Mouse (Mus musculus): ENCODE data around the gene Mpped2. TPM values are rescaled to one million over a fixed set of nuclear protein-coding genes. Genes with fewer than 3 reads are reported as not detected.

Gene Mpped2
- polyA plus RNA-seq, 1 experiment from 2014 or later, result 20.2 TPM

- ATAC-seq, result no peak
- H3K9ac ChIP-seq (ENCODE audit: low read depth, low read length), result 0 out of 2 replicates have a peak overlapping the region, but pooled peaks have one; percentile 22
- H3K27ac ChIP-seq (ENCODE audit: low read length), result no peak overlapping the region
- H3K4me3 ChIP-seq (ENCODE audit: low read length), result no peak overlapping the region
- H3K9me3 ChIP-seq (ENCODE audit: control insufficient read depth, low read length), result no peaks in the 10 kb centered on the region
- H3K27me3 ChIP-seq (replicated peaks; ENCODE audit: control insufficient read depth, insufficient read depth, low read length), result no peaks in the 10 kb centered on the region
- no peak overlapping the region for H3K4me2 ChIP-seq (ENCODE audit: low read depth, low read length)
- H3K4me1 ChIP-seq (ENCODE audit: control insufficient read depth, insufficient read depth, low read length), result peaks cover 36% of the 10 kb centered on the region
- no peaks in the 10 kb centered on the region for H3K36me3 ChIP-seq (ENCODE audit: control insufficient read depth, insufficient read depth, low read length)
- 32% methylated on average over 4 of the region's 4 CpGs for WGBS
These were observed 161.1 kb downstream of the Mpped2 start for GRCm38 (mm10) chr2:106854213-106854612.

GRCm38 (mm10) chr2:106854758-106855157 is 161.7 kb downstream of the Mpped2 start:
- Histone ChIP-seq H3K4me3 (ENCODE audit: low read length) (no peak overlapping the region), H3K36me3 (ENCODE audit: control insufficient read depth, insufficient read depth, low read length) (no peaks in the 10 kb centered on the region), H3K9ac (ENCODE audit: low read depth, low read length) (no peak overlapping the region; the same call in 1 of the 2 replicates), H3K4me2 (ENCODE audit: low read depth, low read length) (peak overlapping the region; percentile 30; the same call in 1 of the 2 replicates), H3K4me1 (ENCODE audit: control insufficient read depth, insufficient read depth, low read length) (peaks cover 36% of the 10 kb centered on the region), H3K9me3 (ENCODE audit: control insufficient read depth, low read length) (no peaks in the 10 kb centered on the region), H3K27me3 (replicated peaks; ENCODE audit: control insufficient read depth, insufficient read depth, low read length) (no peaks in the 10 kb centered on the region), H3K27ac (ENCODE audit: low read length) (0 out of 2 replicates have a peak overlapping the region, but pooled peaks have one; percentile 21)
- no peak for ATAC-seq
- 31% methylated on average over 8 of the region's 8 CpGs for WGBS

GRCm38 (mm10) chr2:106855184-106855583 is 162.1 kb downstream of the Mpped2 start:
- 35% methylated on average over 13 of the region's 13 CpGs for WGBS
- H3K27me3 ChIP-seq (replicated peaks; ENCODE audit: control insufficient read depth, insufficient read depth, low read length), result no peaks in the 10 kb centered on the region
- peak overlapping the region; percentile 30 for H3K4me2 ChIP-seq (ENCODE audit: low read depth, low read length)
- peak; percentile 39; the same call in 1 of the 2 replicates for ATAC-seq
- H3K4me1 ChIP-seq (ENCODE audit: control insufficient read depth, insufficient read depth, low read length), result peaks cover 36% of the 10 kb centered on the region
- no peaks in the 10 kb centered on the region for H3K36me3 ChIP-seq (ENCODE audit: control insufficient read depth, insufficient read depth, low read length)
- H3K4me3 ChIP-seq (ENCODE audit: low read length), result no peak overlapping the region
- 0 out of 2 replicates have a peak overlapping the region, but pooled peaks have one; percentile 21 for H3K27ac ChIP-seq (ENCODE audit: low read length)
- H3K9ac ChIP-seq (ENCODE audit: low read depth, low read length), result no peak overlapping the region
- no peaks in the 10 kb centered on the region for H3K9me3 ChIP-seq (ENCODE audit: control insufficient read depth, low read length)

GRCm38 (mm10) chr2:106855623-106856350 is 162.7 kb downstream of the Mpped2 start:
- Histone ChIP-seq H3K4me2 (ENCODE audit: low read depth, low read length) (peak overlapping the region; percentile 15), H3K36me3 (ENCODE audit: control insufficient read depth, insufficient read depth, low read length) (no peaks in the 10 kb centered on the region), H3K27me3 (replicated peaks; ENCODE audit: control insufficient read depth, insufficient read depth, low read length) (no peaks in the 10 kb centered on the region), H3K27ac (ENCODE audit: low read length) (peak overlapping the region; percentile 39), H3K4me1 (ENCODE audit: control insufficient read depth, insufficient read depth, low read length) (peaks cover 36% of the 10 kb centered on the region), H3K4me3 (ENCODE audit: low read length) (no peak overlapping the region), H3K9me3 (ENCODE audit: control insufficient read depth, low read length) (no peaks in the 10 kb centered on the region), H3K9ac (ENCODE audit: low read depth, low read length) (0 out of 2 replicates have a peak overlapping the region, but pooled peaks have one; percentile 33)
- ATAC-seq, result peak; percentile 72
- 19% methylated on average over 12 of the region's 12 CpGs for WGBS

GRCm38 (mm10) chr2:106856361-106856961 is 163.4 kb downstream of the Mpped2 start:
- no peak overlapping the region for H3K4me3 ChIP-seq (ENCODE audit: low read length)
- no peaks in the 10 kb centered on the region for H3K36me3 ChIP-seq (ENCODE audit: control insufficient read depth, insufficient read depth, low read length)
- peak; percentile 17; the same call in 1 of the 2 replicates for ATAC-seq
- WGBS, result 58% methylated on average over 9 of the region's 9 CpGs
- H3K27ac ChIP-seq (ENCODE audit: low read length), result no peak overlapping the region; the same call in 1 of the 2 replicates
- H3K4me2 ChIP-seq (ENCODE audit: low read depth, low read length), result 0 out of 2 replicates have a peak overlapping the region, but pooled peaks have one; percentile 15
- no peaks in the 10 kb centered on the region for H3K9me3 ChIP-seq (ENCODE audit: control insufficient read depth, low read length)
- H3K9ac ChIP-seq (ENCODE audit: low read depth, low read length), result no peak overlapping the region
- H3K27me3 ChIP-seq (replicated peaks; ENCODE audit: control insufficient read depth, insufficient read depth, low read length), result no peaks in the 10 kb centered on the region
- H3K4me1 ChIP-seq (ENCODE audit: control insufficient read depth, insufficient read depth, low read length), result peaks cover 36% of the 10 kb centered on the region

GRCm38 (mm10) chr2:106857258-106857657 is 164.2 kb downstream of the Mpped2 start:
- H3K4me3 ChIP-seq (ENCODE audit: low read length), result no peak overlapping the region
- no peaks in the 10 kb centered on the region for H3K36me3 ChIP-seq (ENCODE audit: control insufficient read depth, insufficient read depth, low read length)
- peak overlapping the region; percentile 49; the same call in 1 of the 2 replicates for H3K27ac ChIP-seq (ENCODE audit: low read length)
- H3K9me3 ChIP-seq (ENCODE audit: control insufficient read depth, low read length), result no peaks in the 10 kb centered on the region
- H3K4me1 ChIP-seq (ENCODE audit: control insufficient read depth, insufficient read depth, low read length), result peaks cover 36% of the 10 kb centered on the region
- WGBS, result 49% methylated on average over 4 of the region's 4 CpGs
- no peak for ATAC-seq
- H3K27me3 ChIP-seq (replicated peaks; ENCODE audit: control insufficient read depth, insufficient read depth, low read length), result no peaks in the 10 kb centered on the region
- H3K4me2 ChIP-seq (ENCODE audit: low read depth, low read length), result no peak overlapping the region
- H3K9ac ChIP-seq (ENCODE audit: low read depth, low read length), result no peak overlapping the region

- no peaks in the 10 kb centered on the region for H3K27me3 ChIP-seq (replicated peaks; ENCODE audit: control insufficient read depth, insufficient read depth, low read length)
- H3K36me3 ChIP-seq (ENCODE audit: control insufficient read depth, insufficient read depth, low read length), result no peaks in the 10 kb centered on the region
- peak; percentile 56 for ATAC-seq
- no peak overlapping the region for H3K9ac ChIP-seq (ENCODE audit: low read depth, low read length)
- peak overlapping the region; percentile 49 for H3K27ac ChIP-seq (ENCODE audit: low read length)
- WGBS, result 28% methylated on average over 4 of the region's 4 CpGs
- peaks cover 36% of the 10 kb centered on the region for H3K4me1 ChIP-seq (ENCODE audit: control insufficient read depth, insufficient read depth, low read length)
- no peak overlapping the region for H3K4me3 ChIP-seq (ENCODE audit: low read length)
- H3K9me3 ChIP-seq (ENCODE audit: control insufficient read depth, low read length), result no peaks in the 10 kb centered on the region
- H3K4me2 ChIP-seq (ENCODE audit: low read depth, low read length), result no peak overlapping the region
These were observed 164.6 kb downstream of the Mpped2 start for GRCm38 (mm10) chr2:106857711-106858110.

- H3K4me2 ChIP-seq (ENCODE audit: low read depth, low read length), result no peak overlapping the region
- 77% methylated on average over 21 of the region's 21 CpGs for WGBS
These were observed 168.0 kb downstream of the Mpped2 start for GRCm38 (mm10) chr2:106860856-106861679.

More at GRCm38 (mm10) chr2:106860856-106861679, 168.0 kb downstream of the Mpped2 start:
- Histone ChIP-seq H3K4me1 (ENCODE audit: control insufficient read depth, insufficient read depth, low read length) (peaks cover 38% of the 10 kb centered on the region), H3K27me3 (replicated peaks; ENCODE audit: control insufficient read depth, insufficient read depth, low read length) (no peaks in the 10 kb centered on the region), H3K9me3 (ENCODE audit: control insufficient read depth, low read length) (no peaks in the 10 kb centered on the region), H3K4me3 (ENCODE audit: low read length) (no peak overlapping the region), H3K27ac (ENCODE audit: low read length) (no peak overlapping the region), H3K36me3 (ENCODE audit: control insufficient read depth, insufficient read depth, low read length) (no peaks in the 10 kb centered on the region), H3K9ac (ENCODE audit: low read depth, low read length) (no peak overlapping the region)
- no peak for ATAC-seq

Data from intestine, embryonic 16.5 days (tissue).